Mouse (Mus musculus) urinary bladder, postnatal 10 days (tissue): ENCODE measurements around the gene Ak6.

Experiments
- DNase-seq: peaks from one replicate; pipeline ENCODE4 v3.0.0; 2022; ENCODE audit warnings: low spot score

Ak6 gene

GRCm38 (mm10) chr13:100669291-100670022 is 18.7 kb downstream of the Ak6 start, which contains the start of gene Ccdc125:
Ccdc125 (plus strand) TSS chr13:100669717.
- DNase-seq = no peak

GRCm38 (mm10) chr13:100670181-100670741 is 19.5 kb downstream of the Ak6 start:
- no peak for DNase-seq

GRCm38 (mm10) chr13:100675936-100676635 is 25.3 kb downstream of the Ak6 start:
- no peak for DNase-seq

- DNase-seq = no peak
Measured at GRCm38 (mm10) chr13:100681615-100682014, 30.8 kb downstream of the Ak6 start.

- DNase-seq = no peak
Measured at GRCm38 (mm10) chr13:100682837-100683236, 32.1 kb downstream of the Ak6 start.

- no peak for DNase-seq
Measured at GRCm38 (mm10) chr13:100684355-100684754, 33.6 kb downstream of the Ak6 start.

- DNase-seq = no peak
Measured at GRCm38 (mm10) chr13:100687513-100687912, 36.7 kb downstream of the Ak6 start.

GRCm38 (mm10) chr13:100697541-100697940 is 46.8 kb downstream of the Ak6 start:
- DNase-seq = no peak

- no peak for DNase-seq
Measured at GRCm38 (mm10) chr13:100698866-100699265, 48.1 kb downstream of the Ak6 start.

GRCm38 (mm10) chr13:100703468-100703867 is 52.7 kb downstream of the Ak6 start:
- DNase-seq = no peak

GRCm38 (mm10) chr13:100706206-100706605 is 55.4 kb downstream of the Ak6 start:
- DNase-seq = no peak

- no peak for DNase-seq
Measured at GRCm38 (mm10) chr13:100715467-100715866, 64.7 kb downstream of the Ak6 start.
